Mouse (Mus musculus) liver, embryonic 14.5 days (tissue): ENCODE measurements around the gene Adipor1. TPM values are rescaled to one million over a fixed set of nuclear protein-coding genes. Genes with fewer than 3 reads are reported as not detected.

Experiments
- ATAC-seq: fragments of 200-750 bp; cut with Nextera tagmentation; 2 replicates; pipeline ENCODE4 v1.8.0; 2017; ENCODE audit warnings: moderate number of reproducible peaks, mild to moderate bottlenecking, moderate library complexity; ENCODE audit not compliant: insufficient read depth
- DNase-seq, 3 experiments: peaks; one replicate each; pipeline ENCODE4 v3.0.0-alpha.2; 2012 to 2013; ENCODE audit warnings: low read depth in 3 of 3, low spot score in 3 of 3
- H3K27ac ChIP-seq: fragments of 300-500 bp; sonication (generic); 2 replicates; pipeline ENCODE4 v1.5.1; 2014; ENCODE audit warnings: moderate library complexity, mild to moderate bottlenecking, control low read depth, inconsistent platforms
- H3K27me3 ChIP-seq: fragments of 300-500 bp; sonication (generic); 2 replicates; pipeline ENCODE4 v1.6.1; 2014; ENCODE audit warnings: mild to moderate bottlenecking, low read length, moderate library complexity; ENCODE audit not compliant: control insufficient read depth, insufficient read depth
- H3K36me3 ChIP-seq: fragments of 300-500 bp; sonication (generic); replicated peaks from 2 replicates; pipeline ENCODE4 v1.6.1; 2014; ENCODE audit warnings: low read depth; ENCODE audit not compliant: control insufficient read depth, insufficient read depth
- H3K4me1 ChIP-seq, 2 experiments: fragments of 200-500 bp in 1 of 2; fragments of 300-500 bp in 1 of 2; sonication (generic) in 1 of 2; replicated peaks; 2 replicates each; pipeline ENCODE4 v1.6.1; 2012 to 2014; ENCODE audit warnings: antibody characterized with exemption in 1 of 2, inconsistent platforms in 1 of 2, low read length in 1 of 2; ENCODE audit not compliant: control insufficient read depth in 2 of 2, insufficient read depth in 2 of 2
- H3K4me2 ChIP-seq: fragments of 300-500 bp; sonication (generic); 2 replicates; pipeline ENCODE4 v1.6.1; 2014; ENCODE audit warnings: low read depth, mild to moderate bottlenecking, control low read depth, moderate library complexity
- H3K4me3 ChIP-seq, 2 experiments: fragments of 200-500 bp in 1 of 2; fragments of 300-500 bp in 1 of 2; sonication (generic) in 1 of 2; 2 replicates each; pipeline ENCODE4 v1.5.1; 2012 to 2014; ENCODE audit warnings: low read depth in 2 of 2, low read length in 2 of 2, mild to moderate bottlenecking in 2 of 2, control low read depth in 1 of 2, inconsistent platforms in 1 of 2, moderate library complexity in 1 of 2; ENCODE audit not compliant: insufficient read depth in 1 of 2
- H3K9ac ChIP-seq: fragments of 300-500 bp; sonication (generic); replicated peaks from 2 replicates; pipeline ENCODE4 v1.6.1; 2014; ENCODE audit warnings: mild to moderate bottlenecking, control low read depth, moderate library complexity
- H3K9me3 ChIP-seq: fragments of 300-500 bp; sonication (generic); 2 replicates; pipeline ENCODE4 v1.6.1; 2016; ENCODE audit warnings: low read length, mixed read lengths; ENCODE audit not compliant: control insufficient read depth
- CTCF ChIP-seq: IDR thresholded peaks from 2 replicates; pipeline ENCODE4 v1.5.1; 2016; ENCODE audit warnings: antibody characterized with exemption, low read depth, control low read depth
- EP300 ChIP-seq: IDR thresholded peaks from 2 replicates; pipeline ENCODE4 v1.6.1; 2016; ENCODE audit warnings: antibody characterized with exemption, low read depth
- WGBS: fragments of 180-500 bp; shearing (Covaris S2); extraction: QIAGEN DNeasy Blood & Tissue Kit; methylation state at CpG from one replicate; pipeline ENCODE4 v1.1.7; 2014; ENCODE audit not compliant: insufficient replicate concordance; 5-methylcytosine and 5-hydroxymethylcytosine counted together
- polyA plus RNA-seq, 2 experiments: library from polyadenylated mRNA; depleted of rRNA in 1 of 2; stranded (reverse) in 1 of 2; unstranded in 1 of 2; fragments of >200 nt; fragmentation: Nextera tagmentation in 1 of 2; extraction: Ambion mirVana in 1 of 2; gene quantifications; 2 replicates each; pipeline versions ENCODE4 v1.2.1 to v1.2.3; 2012 to 2014

Gene Adipor1
- polyA plus RNA-seq, 2 experiments: 59.6 to 126 TPM

- Histone ChIP-seq H3K4me1 (no peaks in the 10 kb centered on the region; a peak in 1 of 4 replicates), H3K9ac (no peak overlapping the region), H3K36me3 (no peaks in the 10 kb centered on the region), H3K4me3 (no peak overlapping the region), H3K9me3 (peaks cover 2% of the 10 kb centered on the region), H3K4me2 (no peak overlapping the region), H3K27me3 (no peaks in the 10 kb centered on the region), H3K27ac (no peak overlapping the region)
- ATAC-seq: no peak
- no peak for DNase-seq
- TF ChIP-seq CTCF: no peak
- TF ChIP-seq EP300: no peak
- 78% methylated on average over 12 of the region's 12 CpGs for WGBS
Measured at GRCm38 (mm10) chr1:134398210-134398609, 17.0 kb upstream of the Adipor1 start.

- Histone ChIP-seq H3K36me3 (no peaks in the 10 kb centered on the region), H3K9ac (no peak overlapping the region), H3K27me3 (no peaks in the 10 kb centered on the region), H3K4me1 (no peaks in the 10 kb centered on the region; a peak in 1 of 4 replicates), H3K9me3 (peaks cover 2% of the 10 kb centered on the region), H3K4me3 (no peak overlapping the region), H3K4me2 (no peak overlapping the region), H3K27ac (no peak overlapping the region)
- 57% methylated on average over 5 of the region's 5 CpGs for WGBS
- DNase-seq (peak in 1 of 3 experiments; percentile 37), ATAC-seq (0 out of 2 replicates have a peak, but pooled peaks have one; percentile 37)
- peak; percentile 46 for TF ChIP-seq CTCF
- no peak for TF ChIP-seq EP300
Measured at GRCm38 (mm10) chr1:134399735-134400134, 15.4 kb upstream of the Adipor1 start.

DNA sequence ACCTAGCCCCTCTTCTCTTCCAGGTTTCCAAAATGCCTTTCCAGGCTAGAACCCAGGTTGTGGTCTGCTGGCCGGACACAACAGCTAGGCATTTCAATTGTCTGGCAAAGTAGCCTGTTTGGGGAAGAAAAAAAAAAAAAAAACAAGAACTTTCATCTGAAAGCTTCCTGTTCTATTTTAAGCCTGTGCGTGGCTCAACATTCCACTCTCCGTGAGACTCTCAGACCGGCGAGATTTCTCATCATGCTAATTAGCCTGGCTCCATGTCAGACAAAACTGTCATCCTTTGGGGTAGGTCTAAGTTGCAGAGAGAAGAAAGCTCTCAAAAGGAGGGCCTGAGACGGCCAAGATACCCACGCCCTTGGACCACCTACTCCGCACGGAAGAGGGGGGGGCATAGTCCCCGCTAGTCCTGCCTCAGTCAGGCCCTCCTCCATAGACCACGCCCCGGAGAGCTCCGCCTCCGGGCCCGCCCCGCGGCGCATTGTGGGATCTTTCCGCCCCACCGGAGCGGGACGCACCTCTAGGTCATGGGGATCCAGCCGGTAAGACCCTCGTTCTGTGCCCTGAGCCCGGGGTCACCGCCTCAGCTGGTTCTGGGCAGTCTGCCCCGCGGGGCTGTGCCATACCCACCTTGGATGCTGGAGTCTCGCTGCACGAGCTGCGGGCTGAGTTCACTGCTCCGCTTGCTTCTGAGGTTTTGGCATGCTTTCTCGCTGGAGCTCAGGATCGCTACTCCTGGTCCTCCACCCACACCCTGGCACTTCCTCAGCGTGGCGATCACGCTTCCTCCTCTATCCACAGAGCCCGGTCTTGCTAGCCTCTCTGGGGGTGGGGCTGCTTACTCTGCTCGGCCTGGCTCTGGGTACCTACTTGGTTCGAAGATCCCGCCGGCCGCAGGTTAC lies 9.4 kb upstream of the Adipor1 start, which contains the start of gene Cyb5r1:
TSS of gene Cyb5r1 (plus strand) at position 51 of the 905 bp plus-strand sequence.
- Histone ChIP-seq H3K36me3 (peaks cover 18% of the 10 kb centered on the region), H3K27ac (peak within 1 kb of the TSS; percentile 71), H3K9ac (peak within 1 kb of the TSS; percentile 88), H3K4me3 (peak within 1 kb of the TSS; percentile 69 to 80), H3K27me3 (no peaks in the 10 kb centered on the region), H3K4me1 (peaks cover 6 to 7% of the 10 kb centered on the region in 2 experiments; a peak in 3 of 4 replicates), H3K4me2 (peak within 1 kb of the TSS; percentile 80), H3K9me3 (no peaks in the 10 kb centered on the region)
- TF ChIP-seq CTCF: no peak
- TF ChIP-seq EP300: no peak
- under 1% methylated on average over 43 of the region's 43 CpGs for WGBS
- peak; percentile 99 for ATAC-seq
- DNase-seq: peak; percentile 54 to 65 (median 60)

DNA sequence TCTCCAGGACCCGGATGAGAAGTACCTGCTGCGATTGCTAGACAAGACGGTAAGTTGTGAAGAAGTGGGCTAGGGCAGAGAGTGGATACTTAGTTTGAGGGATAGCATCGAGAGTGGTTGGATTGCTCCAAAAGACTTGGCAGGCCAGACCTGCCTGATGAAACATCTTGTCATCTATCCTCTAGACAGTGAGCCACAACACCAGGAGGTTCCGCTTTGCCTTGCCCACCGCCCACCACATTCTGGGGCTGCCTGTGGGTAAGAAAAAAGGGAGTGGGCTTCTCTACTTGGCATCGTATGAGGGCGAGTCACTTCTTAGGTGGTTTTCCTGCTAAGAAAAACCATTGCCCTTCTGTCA lies 8.8 kb upstream of the Adipor1 start:
- Histone ChIP-seq H3K4me3 (peak overlapping the region; percentile 69 to 80), H3K4me2 (peak overlapping the region; percentile 80), H3K9me3 (no peaks in the 10 kb centered on the region), H3K27ac (peak overlapping the region; percentile 71), H3K27me3 (no peaks in the 10 kb centered on the region), H3K36me3 (peaks cover 18% of the 10 kb centered on the region), H3K9ac (peak overlapping the region; percentile 88), H3K4me1 (peaks cover 6 to 7% of the 10 kb centered on the region in 2 experiments; a peak in 3 of 4 replicates)
- DNase-seq (no peak), ATAC-seq (peak; percentile 6; the same call in 1 of the 2 replicates)
- no peak for TF ChIP-seq EP300
- no peak for TF ChIP-seq CTCF
- 15% methylated on average over 8 of the region's 8 CpGs for WGBS

GRCm38 (mm10) chr1:134408080-134408479 lies 7.1 kb upstream of the Adipor1 start:
- Histone ChIP-seq H3K9me3 (no peaks in the 10 kb centered on the region), H3K9ac (no peak overlapping the region), H3K4me3 (no peak overlapping the region), H3K36me3 (peaks cover 18% of the 10 kb centered on the region), H3K27me3 (no peaks in the 10 kb centered on the region), H3K27ac (no peak overlapping the region), H3K4me1 (peaks cover 6 to 7% of the 10 kb centered on the region in 2 experiments; a peak in 3 of 4 replicates), H3K4me2 (no peak overlapping the region)
- ATAC-seq (no peak), DNase-seq (no peak)
- no peak for TF ChIP-seq EP300
- TF ChIP-seq CTCF: no peak
- 91% methylated on average over 8 of the region's 8 CpGs for WGBS
